Mouse (Mus musculus) gonadal fat pad, adult 2 months (tissue): ENCODE data around the gene Kctd15. TPM values are rescaled to one million over a fixed set of nuclear protein-coding genes. Genes with fewer than 3 reads are reported as not detected.

ENCODE experiments used
- DNase-seq: peaks from one replicate; pipeline ENCODE4 v3.0.0-alpha.2; 2012; ENCODE audit warnings: low read depth
- polyA plus RNA-seq: library from polyadenylated mRNA; depleted of rRNA; stranded (reverse); fragments of >200 nt; gene quantifications from 2 replicates; pipeline ENCODE4 v1.2.3, GENCODE M21; 2012; rRNA removed

Gene Kctd15
- 25.3 and 27.7 TPM in 2 replicates for polyA plus RNA-seq

- no peak for DNase-seq
Observed at GRCm38 (mm10) chr7:34656632-34657031, at the start of gene Kctd15. Kctd15 (minus strand) TSS chr7:34656732.

DNA sequence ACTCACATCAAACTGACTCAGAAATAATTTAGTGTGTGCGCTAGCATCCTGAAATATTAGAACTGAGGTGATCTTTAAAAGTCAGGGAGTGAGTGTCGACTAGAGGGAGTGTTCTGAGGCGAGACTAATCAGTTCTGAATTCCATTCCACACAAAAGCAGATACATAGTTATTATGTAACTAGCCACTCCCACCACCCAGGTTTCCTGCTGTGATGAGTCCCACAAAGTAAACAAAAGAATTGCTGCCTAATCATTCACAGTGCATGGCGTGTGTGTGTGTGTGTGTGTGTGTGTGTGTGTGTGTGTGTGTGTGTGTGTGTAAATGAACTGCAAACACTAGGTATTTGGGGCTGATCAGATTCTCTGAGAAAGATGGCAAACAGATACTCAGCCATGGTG is 47.9 kb upstream of the Kctd15 start:
- no peak for DNase-seq

DNA sequence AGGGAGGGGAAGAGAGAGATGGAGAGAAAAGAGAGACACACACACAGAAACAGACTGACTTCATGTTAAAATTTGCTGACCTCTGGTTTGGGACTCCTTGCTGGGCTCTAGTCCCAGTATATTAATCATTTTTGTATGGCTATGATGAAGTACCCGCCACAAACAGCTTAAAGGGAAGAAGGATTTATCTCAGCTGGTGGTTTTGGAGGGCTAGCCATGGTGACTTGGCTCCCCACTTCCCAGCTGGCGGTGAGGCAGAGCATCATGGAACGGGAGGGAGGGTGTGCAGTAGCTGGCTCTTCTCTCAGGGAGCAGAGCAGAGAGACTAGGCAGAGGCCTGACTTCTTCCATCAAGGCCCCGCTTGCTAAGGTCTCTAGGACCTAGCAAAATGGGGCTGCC is 46.9 kb upstream of the Kctd15 start:
- no peak for DNase-seq

DNA sequence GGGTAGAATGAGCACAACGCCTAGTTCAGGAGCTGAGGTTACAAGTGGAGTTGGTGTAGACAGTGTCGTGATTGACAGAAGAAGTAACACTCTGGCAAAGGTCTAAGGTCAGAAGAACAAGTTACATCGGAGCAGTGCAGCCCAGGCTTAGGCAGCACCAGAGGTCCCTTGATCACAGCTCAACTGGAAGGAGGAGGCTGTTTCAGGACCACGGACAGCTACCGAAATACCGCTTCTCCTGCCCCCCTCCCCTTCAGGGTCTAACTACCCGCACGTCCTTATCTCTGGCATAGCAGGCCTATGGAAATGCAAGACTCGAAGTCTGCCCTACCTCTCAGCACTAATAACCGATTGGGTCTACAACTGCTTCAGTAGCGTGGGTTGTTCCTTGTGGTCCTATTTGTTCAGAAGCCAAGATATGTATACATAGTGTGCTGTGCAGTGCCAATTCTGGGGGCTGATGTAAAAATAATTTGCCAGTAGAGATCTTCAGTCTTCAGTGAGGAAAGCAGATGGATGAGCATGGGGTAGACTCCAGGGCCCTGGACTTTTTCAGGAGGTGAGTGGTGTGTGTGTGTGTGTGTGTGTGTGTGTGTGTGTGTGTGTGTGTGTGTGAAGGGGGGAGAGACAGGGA is 46.3 kb upstream of the Kctd15 start:
- no peak for DNase-seq

DNA sequence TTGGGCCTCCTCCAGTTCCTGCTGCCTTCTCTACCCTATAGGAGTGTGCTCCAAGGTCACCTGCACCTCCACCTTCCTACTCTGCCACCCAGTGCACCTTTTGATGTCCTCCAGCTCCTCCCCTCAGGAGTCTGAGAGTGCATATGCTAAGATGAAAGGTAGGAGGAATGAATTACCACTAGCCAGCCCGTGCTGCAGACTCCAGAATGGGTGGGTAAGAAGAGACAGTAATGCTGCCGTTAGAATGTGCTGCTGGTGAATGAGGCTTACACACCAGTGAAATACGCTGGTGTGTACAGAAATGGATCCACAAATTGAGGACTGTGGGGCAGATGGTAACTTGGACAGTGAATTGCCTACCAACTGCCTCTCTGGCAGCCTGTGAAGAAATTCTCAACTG is 43.4 kb upstream of the Kctd15 start:
- no peak for DNase-seq

DNA sequence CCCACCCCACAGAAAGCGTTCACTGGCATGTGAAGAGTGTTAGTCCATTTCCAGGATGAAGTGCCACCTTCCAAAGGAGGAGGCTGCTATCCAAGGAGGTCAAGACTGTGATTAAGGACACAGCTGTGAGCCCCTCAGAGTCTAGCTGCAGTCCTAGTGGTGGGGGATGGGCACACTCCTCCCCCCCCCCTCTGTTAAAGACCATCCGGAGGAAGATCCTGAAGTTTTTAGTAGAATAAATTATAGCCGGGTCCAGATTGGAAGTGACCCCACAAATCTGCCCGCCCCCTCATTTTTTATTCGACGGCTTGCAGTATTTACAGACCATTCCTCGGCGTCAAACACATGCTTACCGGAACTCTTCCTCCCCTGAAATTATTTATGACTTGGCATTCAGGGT is 41.7 kb upstream of the Kctd15 start:
- DNase-seq, result no peak

DNA sequence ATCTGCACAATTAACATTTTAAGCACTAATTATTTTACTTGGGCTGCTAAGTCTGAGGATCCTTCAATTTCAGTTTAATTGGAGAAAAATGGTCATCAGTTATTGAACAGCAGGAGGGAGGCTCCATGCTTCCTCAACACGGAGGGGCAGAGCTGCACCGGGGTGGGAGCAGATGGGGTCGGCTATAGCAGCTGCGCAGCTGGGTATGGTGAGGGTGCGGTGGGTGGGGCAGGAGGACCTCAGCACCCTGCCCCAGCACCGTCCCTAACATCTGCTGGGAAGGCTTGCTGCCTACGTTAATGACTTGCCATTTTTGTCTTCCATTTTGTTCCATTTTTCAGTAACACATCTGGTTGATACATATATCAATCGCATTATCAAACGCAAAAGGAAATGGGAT is 39.6 kb upstream of the Kctd15 start:
- DNase-seq, result no peak

GRCm38 (mm10) chr7:34694898-34695297 is 38.4 kb upstream of the Kctd15 start:
- DNase-seq, result no peak

DNA sequence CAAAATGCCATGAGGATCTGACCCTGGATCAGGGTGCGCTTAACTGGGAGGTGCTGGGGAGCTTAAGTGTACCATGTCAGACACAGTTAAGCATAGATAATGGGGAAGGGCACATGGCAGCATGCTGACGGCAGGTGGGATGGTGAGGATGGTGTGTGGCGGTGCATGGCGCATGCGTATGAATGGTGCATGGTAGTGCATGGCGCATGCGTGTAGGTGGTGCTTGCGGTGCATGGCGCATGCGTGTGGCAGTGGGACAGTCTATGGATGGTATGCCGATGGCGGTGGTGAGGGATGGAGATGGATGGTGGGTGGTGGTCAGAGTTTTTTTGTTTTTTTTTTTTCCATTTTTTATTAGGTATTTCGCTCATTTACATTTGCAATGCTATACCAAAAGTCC is 37.4 kb upstream of the Kctd15 start:
- no peak for DNase-seq

- DNase-seq, result no peak
Observed at GRCm38 (mm10) chr7:34693072-34693471, 36.5 kb upstream of the Kctd15 start.

DNA sequence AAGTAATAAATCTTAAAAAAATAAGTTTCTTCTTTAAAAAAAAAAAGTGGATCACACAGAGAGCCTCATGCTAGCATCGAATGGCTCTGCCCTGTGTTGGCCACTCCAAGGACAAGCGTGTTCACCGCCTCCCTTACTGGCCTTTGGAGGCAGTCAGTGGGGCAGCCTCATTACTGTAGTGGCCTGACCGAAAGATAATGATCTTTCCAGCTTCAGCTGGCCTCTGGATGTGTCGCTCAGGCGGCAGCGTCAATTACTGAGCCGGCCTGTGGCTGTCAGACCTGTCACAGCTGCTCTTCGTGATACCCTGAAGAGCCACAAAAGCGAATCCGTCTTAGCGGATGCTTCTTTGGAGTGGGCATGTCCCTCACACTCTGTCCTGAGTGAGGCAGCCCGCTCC is 33.6 kb upstream of the Kctd15 start:
- DNase-seq, result no peak

DNA sequence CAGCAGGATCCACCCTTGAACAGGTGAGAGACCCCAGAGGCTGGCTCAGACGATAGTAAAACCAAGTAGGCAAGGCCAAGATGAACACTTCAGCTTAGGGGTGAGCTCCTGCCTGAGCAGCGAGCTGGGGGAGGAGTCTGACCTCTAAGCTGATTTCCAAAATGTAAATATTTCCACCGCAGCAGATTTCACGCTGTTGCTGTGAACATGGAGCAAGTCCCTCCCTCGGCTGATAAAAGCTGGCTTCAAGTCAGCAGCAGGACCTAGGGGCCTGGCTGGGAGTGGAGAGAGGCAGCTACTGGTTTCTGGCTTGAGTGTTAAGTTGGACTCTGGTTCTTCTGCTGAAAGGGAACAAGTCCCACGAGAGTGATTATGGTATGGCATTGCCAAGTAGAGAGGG is 32.5 kb upstream of the Kctd15 start:
- no peak for DNase-seq

GRCm38 (mm10) chr7:34685801-34686200 is 29.3 kb upstream of the Kctd15 start:
- no peak for DNase-seq

- DNase-seq, result no peak
Observed at GRCm38 (mm10) chr7:34685176-34685575, 28.6 kb upstream of the Kctd15 start.

- DNase-seq, result no peak
Observed at GRCm38 (mm10) chr7:34680771-34681421, 24.4 kb upstream of the Kctd15 start.

DNA sequence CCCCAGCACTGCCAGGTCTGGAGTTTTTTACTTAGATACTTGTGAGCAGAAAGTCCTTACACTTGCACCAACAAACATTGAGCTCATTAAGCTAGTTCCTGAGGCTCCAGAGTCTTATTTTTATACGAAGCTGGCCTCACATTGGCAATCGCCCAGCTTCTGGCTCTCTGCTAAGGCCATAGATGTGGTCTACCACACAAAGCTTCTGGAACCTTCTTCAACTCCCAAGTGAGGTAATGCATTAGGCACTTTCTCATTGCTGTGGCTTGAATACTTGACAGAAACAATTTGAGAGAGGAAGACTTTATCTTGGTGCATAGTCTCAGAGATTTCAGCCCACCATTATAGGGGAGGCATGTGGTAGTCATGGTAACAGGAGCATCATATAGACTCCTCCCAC is 23.4 kb upstream of the Kctd15 start:
- no peak for DNase-seq

DNA sequence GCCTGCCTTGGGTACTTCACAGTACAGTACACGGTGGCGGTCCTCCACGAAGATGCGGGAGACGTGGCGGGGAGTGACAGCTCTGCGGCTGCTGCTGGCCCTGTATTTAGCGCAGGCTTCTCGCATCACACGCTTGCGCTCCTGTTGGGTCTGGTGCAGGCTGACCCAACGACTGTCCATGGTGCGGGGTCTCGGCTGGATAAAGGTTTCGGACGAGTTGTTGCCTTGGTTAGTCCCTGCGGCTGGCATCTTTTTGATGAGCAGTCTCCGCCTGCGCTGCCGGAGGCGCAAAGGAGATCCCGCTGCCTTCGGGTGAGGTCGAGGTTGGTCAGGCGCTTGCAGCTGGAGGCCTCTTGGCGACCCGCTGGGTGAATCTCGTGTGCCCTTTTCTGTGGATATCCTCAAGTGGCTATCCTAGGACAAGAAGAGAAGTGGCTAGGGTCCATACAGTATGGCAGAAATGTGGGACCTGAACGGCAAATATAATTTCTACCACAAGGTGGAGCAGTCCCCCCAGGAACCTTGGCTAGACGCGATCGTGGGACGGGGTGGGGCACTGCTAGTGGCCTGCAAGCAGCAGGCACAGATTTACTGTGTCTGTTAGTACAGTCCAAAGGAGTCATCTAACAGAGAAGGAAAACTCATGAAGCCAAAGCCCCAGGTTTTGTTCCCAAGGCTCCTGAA is 19.4 kb upstream of the Kctd15 start:
- no peak for DNase-seq

DNA sequence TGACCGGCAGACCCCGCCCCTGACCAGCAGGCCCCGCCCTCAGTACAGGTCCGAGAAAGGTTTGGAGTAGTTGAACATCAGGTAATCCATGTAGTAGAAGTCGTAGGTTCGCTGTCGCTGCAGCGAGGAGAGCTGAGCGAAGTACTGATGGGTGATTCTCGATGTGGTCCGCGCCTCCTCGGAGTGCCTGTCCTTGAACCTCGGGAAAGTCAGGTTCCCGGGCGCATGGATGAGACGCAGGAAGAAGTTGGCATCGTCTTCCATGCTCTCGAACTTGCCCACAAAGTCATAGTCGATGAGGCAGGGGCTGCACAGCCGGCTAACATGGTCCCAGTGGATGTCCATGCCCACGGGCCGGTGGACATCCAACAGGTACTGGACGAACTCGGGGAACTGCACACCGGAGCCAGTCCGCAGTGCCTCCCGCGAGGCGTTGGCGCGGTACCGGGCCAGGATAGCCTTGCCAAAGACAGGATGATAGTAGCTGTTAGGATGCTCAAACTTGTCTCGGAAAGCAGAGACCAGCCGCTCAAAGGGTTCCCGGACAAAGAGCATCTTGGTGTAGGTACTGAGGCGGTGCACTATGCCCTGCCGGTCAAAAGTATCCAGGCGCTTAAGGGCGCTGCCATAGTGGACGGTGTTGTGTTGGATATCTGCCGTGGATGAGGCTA is 18.7 kb upstream of the Kctd15 start:
- DNase-seq, result no peak

GRCm38 (mm10) chr7:34672916-34673315 is 16.4 kb upstream of the Kctd15 start:
- DNase-seq, result no peak

GRCm38 (mm10) chr7:34671911-34672310 is 15.4 kb upstream of the Kctd15 start:
- DNase-seq, result no peak

DNA sequence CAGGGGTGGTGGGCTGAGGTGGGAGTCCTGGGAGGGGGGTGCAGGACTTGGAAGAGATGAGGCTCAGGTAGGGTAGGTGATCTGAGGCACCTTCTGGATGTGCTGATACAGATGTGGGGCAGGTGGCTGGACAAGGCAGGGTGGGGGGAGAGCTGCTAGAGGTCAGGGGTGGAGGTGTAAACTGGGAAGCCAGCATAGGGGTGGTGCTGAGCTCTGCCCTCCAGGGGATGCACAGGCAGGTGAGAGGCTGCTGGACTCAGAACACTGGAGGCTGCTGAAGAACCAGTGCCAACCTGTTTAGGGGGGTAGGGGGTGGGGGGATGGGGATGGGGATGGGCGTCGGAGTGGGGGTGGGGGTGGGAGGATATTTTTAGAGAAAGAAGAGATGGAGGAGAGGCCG is 14.2 kb upstream of the Kctd15 start:
- DNase-seq, result no peak

GRCm38 (mm10) chr7:34669336-34669735 is 12.8 kb upstream of the Kctd15 start:
- DNase-seq, result no peak

- no peak for DNase-seq
Observed at GRCm38 (mm10) chr7:34667874-34668273, 11.3 kb upstream of the Kctd15 start.
